Mouse (Mus musculus) erythroblast, adult 5-6 weeks (primary cell): Measurements from ENCODE around the gene Gm13283. TPM values are rescaled to one million over a fixed set of nuclear protein-coding genes. Genes with fewer than 3 reads are reported as not detected.
"Not testable (repeated sequence)": the region's sequence is repeated elsewhere in the genome, so short reads cannot be mapped to it uniquely, and the experiment has no call there.

Experiments
- ATAC-seq: replicated peaks from 2 replicates; pipeline ENCODE4 v1.8.0; 2016; ENCODE audit warnings: moderate number of reproducible peaks, mild to moderate bottlenecking, moderate TSS enrichment, inconsistent platforms; ENCODE audit not compliant: poor library complexity, low FRiP score, severe bottlenecking
- total RNA-seq, 2 experiments: library from RNA; stranded (forward) in 1 of 2; stranded (reverse) in 1 of 2; fragments of 150-400 nt in 1 of 2; fragments of 200-764, 138-1000 nt in 1 of 2; gene quantifications; 2 replicates each; pipeline versions ENCODE4 v1.2.3 to v1.2.4; 2015 to 2017; ENCODE audit warnings: low replicate concordance in 2 of 2

Gene Gm13283
- total RNA-seq, 2 experiments from 2014 or later: not detected

- ATAC-seq: not testable (repeated sequence)
These were observed 512 bp downstream of the Gm13283 start for GRCm38 (mm10) chr4:88760431-88760830.

GRCm38 (mm10) chr4:88761776-88762175, 1.9 kb downstream of the Gm13283 start:
- not testable (repeated sequence) for ATAC-seq

GRCm38 (mm10) chr4:88762341-88762740, 2.4 kb downstream of the Gm13283 start:
- ATAC-seq: not testable (repeated sequence)

- ATAC-seq: not testable (repeated sequence)
These were observed 3.6 kb downstream of the Gm13283 start for GRCm38 (mm10) chr4:88763384-88764018.

GRCm38 (mm10) chr4:88773534-88773933, 13.6 kb downstream of the Gm13283 start, which contains the start of gene Gm13290:
Gene Gm13290, plus strand, starts transcription at chr4:88773834.
- not testable (repeated sequence) for ATAC-seq

- ATAC-seq: not testable (repeated sequence)
These were observed 16.7 kb downstream of the Gm13283 start, which contains the start of gene Gm13289 for GRCm38 (mm10) chr4:88776622-88777021. Gene Gm13289, plus strand, starts transcription at chr4:88776922.

GRCm38 (mm10) chr4:88779550-88779949, 19.6 kb downstream of the Gm13283 start, which contains the start of gene Gm13272:
Gene Gm13272, plus strand, starts transcription at chr4:88779850.
- not testable (repeated sequence) for ATAC-seq

GRCm38 (mm10) chr4:88780320-88780719, 20.4 kb downstream of the Gm13283 start:
- not testable (repeated sequence) for ATAC-seq

GRCm38 (mm10) chr4:88781831-88782230, 21.9 kb downstream of the Gm13283 start, which contains the start of gene Ifnz:
Gene Ifnz, plus strand, starts transcription at chr4:88782131.
- not testable (repeated sequence) for ATAC-seq

- not testable (repeated sequence) for ATAC-seq
These were observed 22.4 kb downstream of the Gm13283 start for GRCm38 (mm10) chr4:88782335-88782734.

GRCm38 (mm10) chr4:88785409-88785808, 25.5 kb downstream of the Gm13283 start, which contains the start of gene Gm13276:
Gene Gm13276, plus strand, starts transcription at chr4:88785709.
- ATAC-seq: not testable (repeated sequence)

GRCm38 (mm10) chr4:88788402-88788801, 28.5 kb downstream of the Gm13283 start, which contains the start of gene Gm13277:
Gene Gm13277, plus strand, starts transcription at chr4:88788632.
- ATAC-seq: not testable (repeated sequence)

- not testable (repeated sequence) for ATAC-seq
These were observed 31.3 kb downstream of the Gm13283 start, which contains the start of gene Gm13278 for GRCm38 (mm10) chr4:88791250-88791649. Gene Gm13278, plus strand, starts transcription at chr4:88791550.

- not testable (repeated sequence) for ATAC-seq
These were observed 34.2 kb downstream of the Gm13283 start, which contains the start of gene Gm13275 for GRCm38 (mm10) chr4:88793936-88794675. Gene Gm13275, plus strand, starts transcription at chr4:88794487.

- ATAC-seq: not testable (repeated sequence)
These were observed 37.2 kb downstream of the Gm13283 start, which contains the start of gene Gm13279 for GRCm38 (mm10) chr4:88797097-88797496. Gene Gm13279, plus strand, starts transcription at chr4:88797397.

GRCm38 (mm10) chr4:88799365-88799764, 39.4 kb downstream of the Gm13283 start, which contains the start of gene Gm13285:
Gene Gm13285, plus strand, starts transcription at chr4:88799665.
- not testable (repeated sequence) for ATAC-seq

- not testable (repeated sequence) for ATAC-seq
These were observed 43.0 kb downstream of the Gm13283 start, which contains the start of gene Gm13287 for GRCm38 (mm10) chr4:88802954-88803353. Gene Gm13287, plus strand, starts transcription at chr4:88803254.

GRCm38 (mm10) chr4:88805231-88805630, 45.3 kb downstream of the Gm13283 start, which contains the start of gene Gm13288:
Gene Gm13288, plus strand, starts transcription at chr4:88805531.
- ATAC-seq: not testable (repeated sequence)

- not testable (repeated sequence) for ATAC-seq
These were observed 45.8 kb downstream of the Gm13283 start for GRCm38 (mm10) chr4:88805761-88806160.
